Mouse (Mus musculus) kidney, adult 11 months (tissue): Measurements from ENCODE around the gene Eif4e2.

Experiments
- DNase-seq: peaks from one replicate; pipeline ENCODE4 v3.0.0; 2022

The Eif4e2 gene

DNA sequence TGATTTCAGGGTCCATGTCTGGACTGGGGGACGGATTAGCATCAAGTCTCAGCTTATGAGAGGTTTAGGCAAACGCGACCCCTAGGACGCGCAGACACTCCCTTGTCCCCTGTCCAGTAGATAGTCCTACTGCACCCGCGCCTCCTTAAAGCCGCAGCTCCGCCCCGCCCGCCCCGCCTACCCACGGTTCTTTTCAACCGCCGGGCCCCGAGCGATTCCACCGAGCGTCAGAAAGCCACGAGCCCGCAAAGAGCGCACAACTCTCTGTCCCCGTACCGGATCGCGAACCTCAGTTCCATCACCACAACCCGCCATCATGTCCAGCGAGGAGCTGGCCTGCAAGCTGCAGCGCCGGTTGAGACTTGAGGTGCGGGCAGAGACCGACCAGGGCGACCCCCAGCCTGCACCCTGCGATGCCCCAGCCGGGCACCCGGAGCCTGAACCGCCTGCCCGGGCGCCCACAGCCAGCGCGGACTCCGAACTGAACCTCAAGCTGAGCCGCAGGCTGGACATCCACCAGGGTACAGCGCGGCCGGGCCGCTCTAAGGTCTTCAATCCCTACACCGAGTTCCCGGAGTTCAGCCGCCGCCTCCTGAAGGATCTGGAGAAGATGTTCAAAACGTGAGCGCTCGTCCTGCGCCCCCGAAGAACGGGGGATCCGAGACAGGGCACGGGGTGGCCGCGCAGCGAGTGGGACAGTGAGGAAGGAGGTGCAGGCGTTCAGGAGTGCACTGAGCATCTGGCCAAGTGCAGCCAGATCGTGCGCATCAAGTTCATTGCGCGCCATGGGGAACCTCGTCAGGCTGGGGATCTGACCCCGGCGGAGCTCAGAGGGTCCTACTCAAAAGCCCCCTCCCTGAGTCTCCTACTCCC is 50.7 kb downstream of the Eif4e2 start, which contains the start of gene Efhd1:
Gene Efhd1 (plus strand): TSS at position 230 of the 873 bp plus-strand sequence.
- DNase-seq = peak; percentile 63

GRCm38 (mm10) chr1:87265200-87265599 is 51.5 kb downstream of the Eif4e2 start:
- DNase-seq = peak; percentile 51

- DNase-seq = no peak
Measured at GRCm38 (mm10) chr1:87266296-87267090, 52.8 kb downstream of the Eif4e2 start.

GRCm38 (mm10) chr1:87270204-87270603 is 56.5 kb downstream of the Eif4e2 start:
- no peak for DNase-seq

DNA sequence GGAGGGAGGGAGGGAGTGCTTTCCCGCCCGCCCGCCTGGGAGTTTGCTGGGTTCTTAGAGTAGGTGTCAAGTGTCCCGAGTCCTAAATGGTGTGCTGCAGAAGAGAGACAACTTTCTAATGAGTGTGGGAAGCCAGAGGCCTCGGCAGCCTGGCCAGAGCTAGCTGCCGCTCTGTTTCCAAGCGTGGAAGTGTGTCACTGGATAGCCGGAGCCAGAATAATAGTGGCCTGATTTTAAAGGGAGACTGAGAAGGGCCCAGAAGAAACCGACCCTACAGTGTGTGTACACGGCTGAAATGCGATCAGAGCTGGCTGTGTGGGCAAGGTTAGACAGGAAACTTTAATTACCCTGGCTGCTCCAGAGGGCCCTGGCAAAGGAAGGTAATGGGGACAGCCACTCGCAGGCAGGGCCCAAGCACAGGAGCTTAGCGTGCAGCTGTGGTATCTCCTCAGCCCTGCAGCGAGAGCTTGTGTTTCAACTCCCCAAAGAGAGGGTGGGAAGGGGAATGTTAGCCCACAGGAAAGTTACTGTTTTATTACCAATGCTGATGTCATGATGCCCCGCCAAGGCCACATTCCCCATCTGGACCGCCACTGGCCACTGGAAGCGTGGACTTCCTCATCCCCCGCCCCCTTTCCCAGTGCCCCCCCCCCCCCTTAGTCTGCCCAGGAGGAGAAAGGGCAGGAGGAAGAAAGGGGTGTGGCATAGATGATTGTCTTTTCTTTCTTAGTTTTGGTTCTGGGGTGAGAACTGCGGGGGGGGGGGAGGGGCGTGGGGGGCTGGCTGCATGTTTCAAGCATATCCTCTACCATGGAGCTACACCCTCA is 57.1 kb downstream of the Eif4e2 start:
- no peak for DNase-seq

- no peak for DNase-seq
Measured at GRCm38 (mm10) chr1:87271596-87271995, 57.9 kb downstream of the Eif4e2 start.

- DNase-seq = no peak
Measured at GRCm38 (mm10) chr1:87272462-87272861, 58.7 kb downstream of the Eif4e2 start.

DNA sequence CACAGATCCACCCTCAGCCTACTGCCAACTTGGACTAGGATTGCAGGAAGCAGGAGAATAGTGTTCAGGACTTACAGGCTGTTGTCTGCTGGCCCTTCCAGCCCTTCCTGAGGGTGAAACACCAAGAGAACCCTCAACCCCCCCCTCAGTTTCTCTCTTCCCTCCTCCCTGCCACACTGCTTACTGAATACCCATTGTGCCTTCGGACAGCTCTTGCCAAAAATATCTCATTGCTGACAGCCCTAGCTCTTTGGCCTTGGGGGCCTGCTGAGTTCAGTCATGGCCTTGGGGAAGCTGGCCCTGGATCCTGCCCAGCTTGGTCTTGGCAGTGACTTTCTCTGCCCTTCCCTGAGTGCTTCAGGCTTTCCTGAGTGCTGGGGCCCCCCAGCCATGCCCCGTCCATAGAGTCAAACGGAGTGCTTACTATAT is 59.8 kb downstream of the Eif4e2 start:
- DNase-seq = peak; percentile 50

- no peak for DNase-seq
Measured at GRCm38 (mm10) chr1:87274134-87274533, 60.4 kb downstream of the Eif4e2 start.

- peak; percentile 76 for DNase-seq
Measured at GRCm38 (mm10) chr1:87275151-87275550, 61.4 kb downstream of the Eif4e2 start.

DNA sequence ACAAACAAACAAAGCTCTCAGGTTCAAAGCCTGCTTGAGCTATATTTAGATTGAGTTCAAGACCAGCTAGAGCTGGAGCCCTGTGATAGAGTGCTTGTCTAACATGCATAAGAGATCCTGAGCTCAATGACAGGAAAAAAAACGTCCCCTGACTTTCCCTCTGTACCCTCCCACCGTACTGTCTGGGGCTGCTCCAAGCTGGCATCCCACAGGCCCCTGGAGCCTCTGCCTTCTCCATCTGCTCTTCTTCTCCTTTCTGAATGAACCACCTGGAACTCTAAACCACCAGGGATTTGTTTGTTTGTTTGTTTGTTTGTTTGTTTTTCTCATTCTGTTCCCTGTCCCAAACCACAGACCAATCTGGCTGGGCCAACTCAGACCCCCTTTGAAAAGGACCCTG is 62.3 kb downstream of the Eif4e2 start:
- no peak for DNase-seq

DNA sequence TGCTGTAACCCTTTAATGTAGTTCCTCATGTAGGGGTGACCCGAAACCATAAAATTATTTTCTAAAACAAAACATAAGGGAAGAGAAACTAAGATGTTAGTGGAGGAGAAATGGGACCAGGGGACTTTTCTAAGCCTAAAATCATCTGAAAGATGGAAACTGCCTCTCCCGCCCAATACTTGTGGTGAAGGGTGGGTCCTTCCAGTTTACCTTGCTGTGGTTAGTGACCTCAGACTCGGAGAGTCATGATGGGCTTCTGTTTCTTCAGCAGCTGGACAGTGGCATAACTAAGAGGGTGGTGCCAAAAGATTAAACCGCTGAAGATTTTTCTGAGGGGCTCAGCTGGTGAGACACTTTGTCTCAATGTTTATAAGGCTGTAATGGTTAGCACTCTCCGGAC is 66.6 kb downstream of the Eif4e2 start:
- DNase-seq = no peak

- DNase-seq = no peak
Measured at GRCm38 (mm10) chr1:87281599-87282412, 68.1 kb downstream of the Eif4e2 start.

DNA sequence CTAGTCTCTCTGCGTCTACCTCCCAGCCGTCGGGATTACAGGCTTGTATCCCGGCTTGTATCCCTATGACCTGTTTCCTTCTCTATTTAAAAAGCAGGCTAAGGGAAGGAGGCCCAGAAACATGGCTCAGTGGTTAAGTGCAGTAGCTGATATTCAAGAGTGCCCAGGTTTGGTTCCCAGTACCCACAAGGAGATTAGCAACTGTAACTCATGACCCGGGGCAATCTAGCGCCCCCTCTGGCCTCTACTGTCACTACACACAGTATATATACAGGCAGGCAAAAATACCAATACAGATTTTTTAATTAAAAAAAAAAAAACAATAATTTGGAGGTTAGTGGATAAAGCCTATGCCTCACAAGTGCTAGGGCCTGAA is 68.7 kb downstream of the Eif4e2 start:
- DNase-seq = no peak

- peak; percentile 62 for DNase-seq
Measured at GRCm38 (mm10) chr1:87283410-87283960, 69.8 kb downstream of the Eif4e2 start.

GRCm38 (mm10) chr1:87287105-87287504 is 73.4 kb downstream of the Eif4e2 start:
- DNase-seq = no peak
